Mouse (Mus musculus) spleen, adult 18-20 months (tissue): ENCODE measurements at regions not wholly inside any gene's neighbourhood (a gene's known extent, or its start where the extent isn't known, plus 50 kb on each side); places are given as distances from the start of the nearest gene placed in this dataset.
"Not testable (repeated sequence)": the region's sequence is repeated elsewhere in the genome, so short reads cannot be mapped to it uniquely, and the experiment has no call there.

ENCODE experiments used
- DNase-seq, 2 experiments: peaks; one replicate each; pipeline ENCODE4 v3.0.0; 2022; ENCODE audit warnings: mixed read lengths in 2 of 2

GRCm38 (mm10) chr9:104496220-104496619, 50.9 kb upstream of the Cpne4 start:
- no peak for DNase-seq

DNA sequence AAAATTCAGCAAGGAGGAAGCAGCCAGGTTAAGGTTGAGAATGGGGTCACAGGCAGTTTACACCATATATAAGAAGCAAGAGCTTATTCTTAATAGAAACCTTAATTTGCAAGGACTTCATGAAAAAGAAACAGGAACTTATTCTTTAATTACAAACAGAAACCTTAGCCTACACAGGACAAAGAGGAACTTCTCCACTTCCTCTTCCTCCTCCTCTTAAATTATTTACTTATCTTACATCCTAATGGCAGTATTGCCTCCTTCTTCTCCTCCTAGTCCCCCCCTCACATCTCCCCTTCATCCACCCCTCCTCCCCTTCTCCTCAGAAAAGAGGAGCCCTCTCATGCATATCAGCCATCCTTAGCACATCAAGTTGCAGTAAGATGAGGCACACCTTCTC, 56.4 kb upstream of the Cpne4 start:
- no peak for DNase-seq

DNA sequence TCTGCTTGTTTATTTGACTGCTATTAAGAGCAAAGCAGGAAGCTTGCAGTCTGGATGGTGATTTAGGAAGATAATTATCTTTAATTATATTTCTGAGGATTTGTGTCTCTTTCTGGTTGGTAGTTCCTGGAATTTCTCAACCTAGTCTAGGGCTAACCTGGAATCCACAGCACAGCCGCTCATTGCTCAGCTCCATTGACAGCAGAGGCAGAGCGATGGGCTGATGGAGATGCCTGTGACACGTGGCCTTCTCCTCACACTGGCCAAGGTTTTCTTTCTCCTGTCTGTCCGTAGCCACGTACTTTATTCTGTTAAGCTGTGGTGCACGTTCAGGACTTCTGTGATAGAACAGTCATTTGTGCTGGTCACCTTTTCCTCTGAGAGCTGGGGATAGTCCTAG, 57.7 kb upstream of the Cpne4 start:
- DNase-seq: no peak

- DNase-seq: no peak
Measured at GRCm38 (mm10) chr9:104482440-104482839, 64.6 kb upstream of the Cpne4 start.

DNA sequence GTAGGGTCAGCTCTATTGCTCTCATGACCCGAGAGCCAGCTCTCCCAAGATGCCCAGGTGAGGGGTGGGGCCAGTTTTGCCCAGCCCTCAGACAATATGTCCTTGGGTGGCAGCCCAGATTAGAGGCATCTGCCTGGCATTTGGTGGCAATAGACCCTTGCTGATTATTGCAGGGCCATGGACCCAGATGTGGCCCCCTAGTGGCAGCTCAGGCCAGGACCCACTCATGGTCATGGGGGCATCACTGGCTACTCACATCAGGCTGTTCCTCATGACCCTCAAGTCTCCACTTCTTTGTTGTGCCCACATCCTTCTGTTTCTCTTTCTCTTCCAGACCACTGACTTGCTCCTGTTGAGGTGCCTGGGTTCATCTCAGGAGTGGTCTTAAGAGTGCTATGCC, 66.4 kb upstream of the Cpne4 start:
- no peak for DNase-seq

DNA sequence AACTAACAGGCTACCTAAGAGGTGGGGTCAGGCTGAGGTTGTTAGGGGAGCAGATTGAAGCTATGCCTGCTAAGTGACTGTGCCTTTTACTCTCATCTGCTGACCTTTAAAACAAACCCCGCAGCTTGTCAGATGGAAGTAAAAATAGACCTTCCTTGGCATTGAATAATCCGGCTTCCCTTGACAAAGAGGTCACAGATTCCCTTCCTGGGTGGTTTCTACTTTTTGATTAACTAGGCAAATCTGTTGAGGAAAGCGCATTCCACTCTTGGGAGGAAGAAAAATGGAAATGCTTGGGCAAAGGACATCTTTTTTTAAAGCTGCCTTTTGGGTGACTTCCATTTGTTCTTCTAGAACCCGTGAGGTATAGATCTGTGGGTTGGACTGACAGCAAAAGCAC, 72.3 kb upstream of the Cpne4 start:
- DNase-seq: no peak

DNA sequence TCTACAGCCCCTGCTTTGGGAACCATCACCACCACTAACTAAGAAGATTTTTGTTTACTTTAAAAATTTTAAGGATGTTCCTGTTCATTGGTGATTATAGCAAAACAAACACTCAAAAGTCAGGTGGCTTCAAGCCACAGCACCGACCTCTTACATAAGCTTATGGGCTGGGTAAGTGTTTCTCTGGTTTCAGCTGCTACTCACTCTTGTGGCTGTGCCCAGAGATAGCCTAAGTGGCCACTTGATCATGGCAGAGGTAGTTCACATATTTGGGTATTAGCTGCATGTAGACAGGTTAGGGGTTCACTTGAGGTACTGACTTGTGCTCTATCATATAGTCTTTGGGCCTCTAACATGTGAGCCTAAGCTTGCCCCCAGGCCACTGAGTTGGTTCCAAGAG, 79.8 kb upstream of the Cpne4 start:
- DNase-seq: no peak

- DNase-seq: no peak
Measured at GRCm38 (mm10) chr9:104463701-104464100, 83.4 kb upstream of the Cpne4 start.

DNA sequence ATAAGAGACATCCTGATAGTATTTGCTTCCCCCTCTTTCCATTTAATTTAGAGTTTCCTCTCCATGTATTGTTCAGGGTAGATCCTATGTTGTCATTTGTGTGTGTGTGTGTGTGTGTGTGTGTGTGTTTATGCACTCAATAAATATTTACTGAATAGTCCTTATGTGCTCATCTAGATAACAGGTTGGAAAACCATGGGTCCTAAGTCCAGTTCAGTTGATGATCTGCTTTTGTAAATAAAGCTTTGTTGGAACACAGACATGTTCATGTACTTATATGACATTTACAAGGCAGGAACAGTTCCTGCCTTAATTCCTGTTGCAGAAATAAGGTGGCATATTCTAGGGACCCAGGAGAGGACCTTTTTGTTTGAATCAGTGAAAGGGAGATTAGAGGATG, 87.0 kb upstream of the Cpne4 start:
- no peak for DNase-seq

GRCm38 (mm10) chr9:104457635-104458034, 89.5 kb upstream of the Cpne4 start:
- no peak for DNase-seq

GRCm38 (mm10) chr9:104448577-104449165, 98.4 kb upstream of the Cpne4 start:
- no peak for DNase-seq

GRCm38 (mm10) chr9:104444906-104445305, 102.2 kb upstream of the Cpne4 start:
- peak; percentile 5 to 38 for DNase-seq

GRCm38 (mm10) chr9:104443236-104443635, 103.8 kb upstream of the Cpne4 start:
- no peak for DNase-seq

GRCm38 (mm10) chr9:104413021-104413420, 75.5 kb upstream of the Acpp start:
- no peak for DNase-seq

DNA sequence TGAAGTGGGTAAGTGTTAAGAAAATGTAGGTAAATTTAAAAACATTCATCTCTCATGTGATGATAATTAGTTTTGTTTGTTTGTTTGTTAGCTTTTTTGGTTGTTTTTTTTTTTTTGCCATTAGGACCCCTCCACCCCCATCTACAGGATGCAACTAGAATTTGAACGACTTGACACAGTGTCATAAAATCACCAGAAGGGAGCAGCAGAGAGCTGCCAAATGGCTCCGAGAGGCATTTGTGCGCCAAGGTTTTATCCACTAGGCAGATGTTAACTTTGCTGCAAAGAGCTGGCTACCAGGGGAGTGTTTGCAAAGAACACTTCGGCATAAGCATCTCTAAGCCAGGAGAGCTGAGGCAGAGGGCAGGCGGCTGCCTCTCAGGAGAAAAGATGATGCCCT, 72.7 kb upstream of the Acpp start:
- DNase-seq: peak in 1 of 2 experiments; percentile 11

GRCm38 (mm10) chr9:104409381-104409780, 71.8 kb upstream of the Acpp start:
- DNase-seq: no peak

DNA sequence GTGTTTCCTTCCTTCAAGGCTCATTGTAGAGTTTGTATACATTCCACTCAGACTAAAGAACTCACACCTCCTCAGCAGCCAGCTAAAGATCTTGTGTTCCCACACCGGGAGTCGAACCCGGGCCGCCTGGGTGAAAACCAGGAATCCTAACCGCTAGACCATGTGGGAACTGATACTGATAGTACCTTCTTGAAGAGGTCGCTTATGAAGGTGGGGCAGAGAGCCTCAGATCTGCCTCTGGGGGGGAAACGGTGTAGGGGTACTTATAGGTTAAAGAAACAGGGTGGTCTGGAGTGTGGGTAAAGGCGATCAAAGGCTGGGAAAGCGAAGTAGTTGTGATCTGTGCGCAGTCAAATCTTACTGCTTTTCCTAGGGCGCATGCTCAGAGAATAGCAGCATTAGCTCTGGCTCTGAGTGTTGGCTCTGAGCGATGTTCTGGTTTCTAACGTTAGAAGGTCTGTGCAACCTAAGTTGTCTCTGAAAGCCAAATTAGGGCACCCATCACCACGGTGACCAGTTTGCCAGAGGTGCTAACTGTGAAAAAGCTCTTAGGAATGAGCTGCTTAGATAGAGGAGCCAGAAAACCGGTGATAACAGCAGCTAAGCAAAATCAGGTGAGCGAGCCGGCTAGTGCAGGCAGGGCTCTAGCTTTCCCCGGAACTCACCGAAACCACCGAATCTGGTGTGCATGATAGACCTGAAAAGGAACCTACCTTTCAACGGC, 71.2 kb upstream of the Acpp start:
- peak in 1 of 2 experiments; percentile 2 for DNase-seq

DNA sequence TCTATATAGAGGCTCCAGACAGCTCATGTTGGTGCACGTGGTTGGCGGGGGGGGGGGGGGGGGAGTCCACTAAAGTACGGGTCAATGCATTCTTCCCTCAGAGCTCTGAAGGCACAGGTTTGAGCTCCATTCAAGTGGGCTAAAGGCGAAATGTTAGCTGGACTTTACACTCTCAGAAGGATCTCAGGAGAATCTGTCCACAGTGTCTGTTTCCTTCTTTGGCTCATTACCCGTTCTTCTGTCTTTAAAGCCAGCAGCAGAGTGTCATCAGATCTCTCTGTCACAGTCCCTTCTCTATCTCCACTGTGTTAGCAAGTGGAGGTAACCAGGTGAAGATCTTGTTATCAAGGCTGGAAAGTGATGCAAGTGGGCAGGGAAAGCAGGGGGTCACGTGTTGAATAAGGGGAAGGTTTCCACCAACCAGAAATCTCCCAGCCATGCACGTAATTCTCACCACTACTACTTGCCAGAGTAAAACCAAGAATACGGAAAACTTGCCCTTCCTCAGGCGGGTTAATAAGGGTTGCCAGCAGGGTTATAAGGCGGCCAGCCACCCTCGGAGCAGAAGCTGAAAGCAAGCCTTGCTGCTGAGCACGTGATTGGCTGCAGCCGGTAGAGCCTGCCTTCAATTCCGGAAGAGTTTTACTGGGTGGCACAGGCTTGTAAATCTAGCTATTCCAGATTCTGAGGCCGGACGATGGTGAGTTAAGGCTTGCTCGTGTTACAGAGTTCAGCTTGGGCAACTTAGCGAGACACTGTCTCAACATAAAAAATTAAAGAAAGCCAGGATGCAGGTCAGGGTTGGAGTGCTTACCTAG, 70.2 kb upstream of the Acpp start:
- peak in 1 of 2 experiments; percentile 10 for DNase-seq

GRCm38 (mm10) chr9:104407011-104407410, 69.5 kb upstream of the Acpp start:
- DNase-seq: no peak

- DNase-seq: no peak
Measured at GRCm38 (mm10) chr9:104406491-104406890, 68.9 kb upstream of the Acpp start.

GRCm38 (mm10) chr9:104403863-104404262, 66.3 kb upstream of the Acpp start:
- no peak for DNase-seq

GRCm38 (mm10) chr9:104401673-104402072, 64.1 kb upstream of the Acpp start:
- DNase-seq: no peak

GRCm38 (mm10) chr9:104399927-104400326, 62.4 kb upstream of the Acpp start:
- DNase-seq: no peak

DNA sequence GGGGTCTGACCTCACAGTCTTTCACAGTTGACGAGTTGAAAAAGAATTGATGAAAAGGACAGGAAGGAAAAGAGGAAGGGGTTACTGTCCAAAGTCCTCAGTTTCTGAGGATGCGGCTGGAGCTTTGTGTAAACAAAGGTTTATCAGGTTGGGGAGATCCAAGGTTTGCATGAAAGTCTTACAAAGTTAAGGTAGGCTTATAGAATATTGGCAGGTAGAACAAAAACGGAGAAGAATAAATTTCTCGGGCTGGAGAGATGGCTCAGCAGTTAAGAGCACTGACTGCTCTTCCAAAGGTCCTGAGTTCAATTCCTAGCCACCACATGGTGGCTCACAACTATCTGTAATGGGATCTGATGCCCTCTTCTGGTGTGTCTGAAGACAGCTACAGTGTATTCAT, 60.9 kb upstream of the Acpp start:
- not testable (repeated sequence) for DNase-seq
